Mouse (Mus musculus) ZHBTc4 (cell line): ENCODE data around the gene Micall1.

Source experiments
- DNase-seq: peaks from one replicate; pipeline ENCODE4 v3.0.0-alpha.2; 2011; ENCODE audit warnings: low read depth, low spot score

Micall1 gene

GRCm38 (mm10) chr15:79129311-79129710, 20.6 kb downstream of the Micall1 start:
- no peak for DNase-seq

- no peak for DNase-seq
These were observed 22.1 kb downstream of the Micall1 start for GRCm38 (mm10) chr15:79130782-79131181.

- peak; percentile 65 for DNase-seq
These were observed 22.7 kb downstream of the Micall1 start for GRCm38 (mm10) chr15:79131442-79131841.

GRCm38 (mm10) chr15:79133191-79133661, 24.5 kb downstream of the Micall1 start:
- no peak for DNase-seq

- no peak for DNase-seq
These were observed 26.0 kb downstream of the Micall1 start for GRCm38 (mm10) chr15:79134496-79135270.

GRCm38 (mm10) chr15:79135332-79135731, 26.6 kb downstream of the Micall1 start:
- no peak for DNase-seq

GRCm38 (mm10) chr15:79135783-79136575, 27.3 kb downstream of the Micall1 start:
- no peak for DNase-seq

GRCm38 (mm10) chr15:79139640-79140039, 30.9 kb downstream of the Micall1 start:
- DNase-seq: peak; percentile 59

GRCm38 (mm10) chr15:79140866-79141565, 32.3 kb downstream of the Micall1 start, which contains the start of the genes Polr2f and 1700088E04Rik:
Gene Polr2f, plus strand, starts transcription at chr15:79141009.
Gene 1700088E04Rik, minus strand, starts transcription at chr15:79141253.
- DNase-seq: peak; percentile 98

- no peak for DNase-seq
These were observed 32.8 kb downstream of the Micall1 start for GRCm38 (mm10) chr15:79141566-79141917.

GRCm38 (mm10) chr15:79143316-79143715, 34.6 kb downstream of the Micall1 start:
- DNase-seq: peak; percentile 79

- DNase-seq: no peak
These were observed 35.3 kb downstream of the Micall1 start for GRCm38 (mm10) chr15:79144021-79144420.

GRCm38 (mm10) chr15:79145522-79145921, 36.8 kb downstream of the Micall1 start:
- DNase-seq: peak; percentile 55

GRCm38 (mm10) chr15:79148533-79148932, 39.8 kb downstream of the Micall1 start:
- DNase-seq: peak; percentile 89

GRCm38 (mm10) chr15:79151881-79152280, 43.2 kb downstream of the Micall1 start:
- no peak for DNase-seq

GRCm38 (mm10) chr15:79152709-79153108, 44.0 kb downstream of the Micall1 start:
- no peak for DNase-seq

GRCm38 (mm10) chr15:79155572-79155971, 46.9 kb downstream of the Micall1 start:
- DNase-seq: no peak

- DNase-seq: no peak
These were observed 53.6 kb downstream of the Micall1 start for GRCm38 (mm10) chr15:79162301-79162700.

GRCm38 (mm10) chr15:79162822-79163221, 54.1 kb downstream of the Micall1 start:
- DNase-seq: peak; percentile 71

- no peak for DNase-seq
These were observed 55.6 kb downstream of the Micall1 start for GRCm38 (mm10) chr15:79164251-79164650.

- no peak for DNase-seq
These were observed 56.4 kb downstream of the Micall1 start, which contains the start of gene Sox10 for GRCm38 (mm10) chr15:79165140-79165539. Gene Sox10, minus strand, starts transcription at chr15:79165240.

GRCm38 (mm10) chr15:79166712-79167111, 58.0 kb downstream of the Micall1 start:
- no peak for DNase-seq
